Mouse (Mus musculus): Measurements from ENCODE around the gene Abhd8.

Abhd8 gene

DNA sequence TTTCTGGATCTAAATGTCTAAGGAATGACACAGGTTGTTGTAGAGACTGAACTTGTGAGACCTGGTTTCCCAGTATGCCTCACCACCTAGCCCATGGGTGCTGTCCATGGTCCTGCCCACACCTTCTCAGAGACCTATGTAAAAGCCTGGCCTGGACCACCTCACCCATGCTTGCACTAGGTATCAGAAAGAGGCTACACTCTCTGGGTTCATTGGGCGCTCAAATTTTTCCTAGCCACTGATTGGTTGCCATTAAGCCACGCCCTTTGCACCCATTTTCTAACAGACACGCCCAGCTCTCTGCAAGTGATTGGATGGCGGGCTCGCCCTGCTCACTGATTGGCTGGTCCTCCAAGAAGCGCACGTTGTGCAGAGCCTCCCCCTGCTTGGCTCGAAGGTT is 20.5 kb upstream of the Abhd8 start:
- DNase-seq (ENCODE audit: extremely low read depth, insufficient read length, low spot score) = no peak

GRCm38 (mm10) chr8:71478943-71479342 is 15.5 kb upstream of the Abhd8 start:
- no peak for DNase-seq (ENCODE audit: extremely low read depth, insufficient read length, low spot score)

DNA sequence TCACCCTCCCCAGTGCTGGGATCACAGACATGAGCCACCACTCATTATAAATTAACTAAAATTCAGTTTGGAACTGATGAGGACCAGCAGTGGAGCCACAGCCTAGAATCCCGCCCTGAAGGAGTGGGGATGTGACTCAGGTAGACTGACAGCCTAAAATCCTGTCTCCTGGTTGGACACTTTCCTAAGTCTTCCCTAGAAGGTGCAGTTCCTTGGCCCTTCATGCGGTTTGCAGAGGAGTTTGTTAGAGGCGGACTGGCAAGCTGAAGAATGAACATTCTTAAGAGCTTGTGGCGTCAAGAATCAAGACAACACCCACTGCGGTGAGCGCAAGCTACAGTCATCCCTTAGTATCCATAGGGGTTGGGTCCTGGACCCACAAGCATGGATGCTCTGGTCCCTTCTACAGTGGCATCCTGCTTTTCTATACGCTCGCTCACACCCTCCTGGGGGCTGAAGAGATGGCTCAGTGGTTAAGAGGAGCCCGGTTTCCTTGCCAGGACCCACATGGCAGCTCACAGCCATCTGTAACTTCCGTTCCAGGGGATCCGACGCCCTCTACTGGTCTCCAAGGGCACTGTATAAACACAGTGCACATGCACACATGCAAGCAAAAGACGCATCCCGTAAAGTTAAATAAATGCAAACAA is 13.9 kb upstream of the Abhd8 start:
- no peak for DNase-seq (ENCODE audit: extremely low read depth, insufficient read length, low spot score)

GRCm38 (mm10) chr8:71476099-71476940 is 12.9 kb upstream of the Abhd8 start:
- peak; percentile 80 for DNase-seq (ENCODE audit: extremely low read depth, insufficient read length, low spot score)

DNA sequence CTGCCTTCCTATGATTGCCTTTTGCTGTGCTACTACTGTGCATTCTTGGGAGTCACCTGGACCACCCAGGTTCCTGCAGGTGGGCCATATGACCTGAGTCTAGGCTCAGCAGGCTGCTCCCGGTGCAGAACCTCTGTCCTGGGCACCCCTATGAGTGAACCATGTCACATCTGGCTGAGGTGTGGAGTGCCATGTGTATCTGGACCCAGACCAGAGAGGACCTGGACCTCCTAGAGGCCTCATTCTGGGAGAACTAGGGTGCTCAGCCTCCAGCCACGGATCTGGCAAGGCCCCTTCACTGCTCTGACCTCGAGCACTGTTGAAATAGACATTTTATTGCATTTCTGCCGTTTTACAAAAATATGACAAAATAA is 12.2 kb upstream of the Abhd8 start:
- DNase-seq (ENCODE audit: extremely low read depth, insufficient read length, low spot score) = no peak

DNA sequence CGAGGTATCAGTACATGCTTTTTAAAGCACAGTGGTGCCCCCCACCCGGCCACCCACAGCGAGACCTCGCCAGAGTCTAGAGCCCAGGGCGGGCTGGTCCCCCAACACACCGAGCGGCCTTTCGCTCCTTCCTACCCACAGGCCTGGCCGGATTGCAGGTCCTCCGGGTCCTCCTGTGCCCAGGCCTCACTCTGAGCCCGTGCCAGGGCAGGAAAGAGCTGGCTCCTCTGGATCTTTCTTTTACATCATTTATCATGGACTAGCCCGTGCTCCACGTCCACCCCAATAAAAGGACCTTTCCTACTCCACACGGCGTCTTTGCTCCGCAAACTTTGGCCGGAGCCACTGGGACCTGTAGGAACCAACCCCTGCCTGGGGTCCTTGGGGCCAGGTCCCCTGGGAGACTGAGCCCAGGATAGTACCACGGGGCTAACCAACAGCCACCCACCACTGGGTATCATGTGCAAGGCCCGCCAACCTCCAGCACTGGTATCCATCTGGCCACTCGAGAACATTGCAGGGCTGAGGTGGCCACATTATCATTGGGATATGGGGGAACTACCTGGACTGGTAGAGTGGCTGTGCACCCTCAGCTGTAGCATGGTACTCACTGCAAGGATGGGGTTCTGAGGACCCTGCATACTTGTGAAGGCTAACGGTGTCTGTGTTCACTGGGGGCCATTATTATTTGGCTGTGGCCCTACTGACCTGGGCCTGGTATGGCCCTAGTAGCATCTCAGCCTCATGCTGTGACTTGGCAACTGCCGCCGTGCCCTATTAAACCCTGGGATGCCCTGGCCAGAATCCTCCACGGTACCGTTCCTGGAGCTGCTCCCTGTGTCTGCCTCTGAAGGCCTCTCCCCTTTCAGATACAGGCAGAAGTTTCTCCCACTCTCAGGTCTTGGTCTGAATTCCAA is 11.6 kb upstream of the Abhd8 start:
- no peak for DNase-seq (ENCODE audit: extremely low read depth, insufficient read length, low spot score)

GRCm38 (mm10) chr8:71474344-71474743 is 10.9 kb upstream of the Abhd8 start:
- no peak for DNase-seq (ENCODE audit: extremely low read depth, insufficient read length, low spot score)

DNA sequence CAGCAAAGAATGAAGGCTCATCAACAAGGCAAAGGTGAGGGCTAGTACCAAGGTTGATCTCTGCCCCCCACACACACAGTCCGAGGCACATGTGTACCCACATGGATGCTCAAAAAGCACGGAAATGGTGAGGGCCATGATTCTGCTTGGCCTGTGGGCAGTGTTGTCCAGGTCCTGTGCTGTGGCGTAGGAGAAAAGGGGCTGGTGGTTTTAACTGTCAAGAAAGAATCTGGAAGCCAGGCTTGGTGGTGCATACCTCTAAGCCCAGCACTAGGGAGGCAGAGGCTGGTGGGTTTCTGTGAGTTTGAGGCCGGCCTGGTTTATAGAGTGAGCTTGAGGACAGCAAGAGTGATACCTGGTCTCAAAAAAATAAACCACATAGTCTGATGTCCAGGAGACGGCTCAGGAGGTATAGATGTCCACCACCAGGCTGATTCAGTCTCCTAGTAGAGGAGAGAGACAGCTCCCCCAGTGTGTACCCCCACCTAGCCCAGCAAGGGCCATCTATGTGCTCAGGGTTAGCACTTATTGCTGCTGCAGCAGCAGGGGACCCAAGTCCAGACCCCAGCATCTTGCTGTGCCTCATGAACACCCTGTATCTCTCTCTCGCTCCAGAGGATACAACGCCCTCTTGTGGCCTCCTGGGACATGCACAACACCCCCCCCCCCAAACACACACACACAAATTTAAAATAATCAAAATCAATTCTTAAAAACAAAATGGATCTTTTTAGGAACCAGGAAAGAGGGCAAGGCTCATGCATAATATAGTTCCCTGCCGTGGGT is 9.3 kb upstream of the Abhd8 start:
- DNase-seq (ENCODE audit: extremely low read depth, insufficient read length, low spot score) = no peak

DNA sequence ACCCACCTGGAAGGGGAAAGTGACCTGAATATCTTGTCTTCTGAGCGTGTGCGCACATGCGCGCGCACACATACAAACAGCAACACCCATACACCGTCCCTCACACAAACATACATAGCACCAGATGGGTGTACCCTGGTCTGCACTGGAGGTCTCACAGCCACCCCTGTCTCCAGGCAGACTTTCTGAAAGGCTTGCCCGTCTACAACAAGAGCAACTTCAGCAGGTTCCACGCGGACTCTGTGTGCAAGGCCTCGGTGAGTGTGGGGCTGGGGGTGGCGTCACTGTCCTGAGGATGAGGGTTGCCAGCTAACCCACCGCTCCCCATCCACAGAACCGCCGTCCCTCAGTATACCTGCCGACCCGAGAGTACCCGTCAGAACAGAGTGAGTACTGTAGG is 8.4 kb upstream of the Abhd8 start:
- DNase-seq (ENCODE audit: extremely low read depth, insufficient read length, low spot score) = no peak

DNA sequence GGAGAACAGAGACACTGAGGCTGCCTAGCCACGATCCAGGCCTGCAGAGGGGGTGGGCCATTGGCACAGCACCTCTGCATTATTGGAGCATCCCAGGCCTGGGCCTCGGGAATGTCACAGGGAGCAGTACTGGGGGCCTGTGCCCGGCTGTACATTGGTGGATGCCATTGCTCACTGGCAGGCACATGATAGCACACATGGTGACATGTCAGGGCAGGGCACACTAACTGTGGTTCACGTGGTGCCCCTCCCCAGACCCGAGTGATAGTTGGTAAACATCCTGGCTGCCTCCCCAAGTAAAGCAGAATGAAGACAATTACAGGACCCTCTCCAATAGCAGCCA is 7.4 kb upstream of the Abhd8 start:
- DNase-seq (ENCODE audit: extremely low read depth, insufficient read length, low spot score) = no peak

- no peak for DNase-seq (ENCODE audit: extremely low read depth, insufficient read length, low spot score)
Observed at GRCm38 (mm10) chr8:71470146-71470912, 6.9 kb upstream of the Abhd8 start.

GRCm38 (mm10) chr8:71469411-71469810 is 6.0 kb upstream of the Abhd8 start:
- DNase-seq (ENCODE audit: extremely low read depth, insufficient read length, low spot score) = peak; percentile 42

GRCm38 (mm10) chr8:71468916-71469315 is 5.5 kb upstream of the Abhd8 start, which contains the start of gene Dda1:
TSS of gene Dda1 (plus strand) at chr8:71469199.
- DNase-seq (ENCODE audit: extremely low read depth, insufficient read length, low spot score) = peak; percentile 98

DNA sequence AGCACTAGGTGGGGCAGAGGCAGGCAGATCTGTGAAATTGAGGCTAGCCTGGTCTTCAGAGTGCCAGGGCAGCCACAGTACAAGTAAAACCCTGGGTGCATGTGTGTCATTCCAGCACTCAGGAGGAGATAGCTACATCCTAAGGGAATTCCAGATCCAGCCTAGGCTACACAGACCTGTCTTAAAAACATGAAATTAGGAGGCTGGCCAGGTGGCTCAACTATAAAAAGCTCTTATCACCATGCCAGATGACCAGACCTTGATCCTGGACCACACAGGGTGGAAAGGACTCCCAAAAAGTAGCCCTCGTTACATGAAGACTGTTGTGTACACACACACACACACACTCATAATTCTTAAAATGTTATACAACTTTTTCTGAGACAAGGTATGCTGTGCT is 4.5 kb upstream of the Abhd8 start:
- no peak for DNase-seq (ENCODE audit: extremely low read depth, insufficient read length, low spot score)

GRCm38 (mm10) chr8:71467201-71467600 is 3.7 kb upstream of the Abhd8 start:
- no peak for DNase-seq (ENCODE audit: extremely low read depth, insufficient read length, low spot score)

DNA sequence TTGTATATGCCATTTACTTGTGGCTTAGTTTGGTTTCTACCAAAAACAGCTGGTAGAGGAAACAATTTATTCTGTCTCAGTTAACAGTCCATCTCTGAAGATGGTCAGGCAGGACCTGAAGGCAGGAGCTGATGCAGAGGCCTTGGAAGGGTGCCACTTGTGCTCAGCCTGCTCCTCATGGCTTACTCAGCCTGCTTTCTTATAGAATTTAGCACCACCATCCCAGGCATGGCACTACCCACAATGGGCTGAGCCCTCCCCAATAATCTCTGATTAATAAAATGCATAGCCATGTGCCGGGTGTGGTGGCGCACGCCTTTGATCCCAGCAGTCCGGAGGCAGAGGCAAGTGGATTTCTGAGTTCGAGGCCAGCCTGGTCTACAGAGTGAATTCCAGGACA is 2.7 kb upstream of the Abhd8 start:
- no peak for DNase-seq (ENCODE audit: extremely low read depth, insufficient read length, low spot score)

GRCm38 (mm10) chr8:71465733-71466132 is 2.3 kb upstream of the Abhd8 start:
- DNase-seq (ENCODE audit: extremely low read depth, insufficient read length, low spot score) = no peak

GRCm38 (mm10) chr8:71464513-71465500 is 1.4 kb upstream of the Abhd8 start, which contains the start of gene Mrpl34:
TSS of gene Mrpl34 (plus strand) at chr8:71464959.
- peak; percentile 99 for DNase-seq (ENCODE audit: extremely low read depth, insufficient read length, low spot score)

GRCm38 (mm10) chr8:71462786-71463185 is 669 bp downstream of the Abhd8 start:
- DNase-seq (ENCODE audit: extremely low read depth, insufficient read length, low spot score) = no peak
